Mouse (Mus musculus): ENCODE measurements around the gene Tpm4.
"Not testable (repeated sequence)": the region's sequence is repeated elsewhere in the genome, so short reads cannot be mapped to it uniquely, and the experiment has no call there.

GRCm38 (mm10) chr8:72099377-72100103 lies 35.2 kb upstream of the Tpm4 start:
- not testable (repeated sequence) for TF ChIP-seq CTCF (IDR thresholded peaks at IDR 0.05; ENCODE audit: insufficient read depth, low read length); POLR2A (IDR thresholded peaks at IDR 0.05; ENCODE audit: borderline replicate concordance, extremely low read depth, low read depth, low read length)
